Mouse (Mus musculus) hindbrain, embryonic 13.5 days (tissue): Measurements from ENCODE around the gene Zfp592. TPM values are rescaled to one million over a fixed set of nuclear protein-coding genes. Genes with fewer than 3 reads are reported as not detected.

Experiments
- ATAC-seq: fragments of 200-750 bp; cut with Nextera tagmentation; 2 replicates; pipeline ENCODE4 v1.8.0; 2017; ENCODE audit warnings: moderate TSS enrichment; ENCODE audit not compliant: low FRiP score
- H3K27ac ChIP-seq: fragments of 300-500 bp; sonication (generic); 2 replicates; pipeline ENCODE4 v1.5.1; 2015; ENCODE audit warnings: inconsistent platforms, mild to moderate bottlenecking, moderate library complexity
- H3K27me3 ChIP-seq: fragments of 300-500 bp; sonication (generic); 2 replicates; pipeline ENCODE4 v1.6.1; 2015; ENCODE audit warnings: mild to moderate bottlenecking, inconsistent platforms
- H3K36me3 ChIP-seq: fragments of 300-500 bp; sonication (generic); 2 replicates; pipeline ENCODE4 v1.6.1; 2015; ENCODE audit warnings: mild to moderate bottlenecking, inconsistent platforms
- H3K4me1 ChIP-seq: fragments of 300-500 bp; sonication (generic); replicated peaks from 2 replicates; pipeline ENCODE4 v1.6.1; 2015; ENCODE audit warnings: inconsistent platforms
- H3K4me2 ChIP-seq: fragments of 300-500 bp; sonication (generic); 2 replicates; pipeline ENCODE4 v1.6.1; 2015; ENCODE audit warnings: inconsistent platforms, mild to moderate bottlenecking, moderate library complexity
- H3K4me3 ChIP-seq: fragments of 300-500 bp; sonication (generic); 2 replicates; pipeline ENCODE4 v1.5.1; 2015; ENCODE audit warnings: mild to moderate bottlenecking, inconsistent platforms
- H3K9ac ChIP-seq: fragments of 300-500 bp; sonication (generic); 2 replicates; pipeline ENCODE4 v1.6.1; 2015; ENCODE audit warnings: mild to moderate bottlenecking, inconsistent platforms
- H3K9me3 ChIP-seq: fragments of 300-500 bp; sonication (generic); 2 replicates; pipeline ENCODE4 v1.6.1; 2016; ENCODE audit warnings: inconsistent platforms
- WGBS: fragments of 180-500 bp; shearing (Covaris S2); methylation state at CpG from one replicate; pipeline ENCODE4 v1.1.7; 2015; 5-methylcytosine and 5-hydroxymethylcytosine counted together
- polyA plus RNA-seq: library from polyadenylated mRNA; unstranded; fragments of >200 nt; fragmentation: Nextera tagmentation; extraction: Ambion mirVana; gene quantifications from 2 replicates; pipeline ENCODE4 v1.2.1, GENCODE M21; 2015

Gene Zfp592
- polyA plus RNA-seq = 7.3 and 8.8 TPM in 2 replicates

- Histone ChIP-seq H3K4me1 (peaks cover 42% of the 10 kb centered on the region), H3K4me2 (peak within 1 kb of the TSS; percentile 92), H3K9me3 (no peaks in the 10 kb centered on the region), H3K9ac (peak within 1 kb of the TSS; percentile 97), H3K4me3 (peak within 1 kb of the TSS; percentile 86), H3K27ac (peak within 1 kb of the TSS; percentile 97), H3K36me3 (no peaks in the 10 kb centered on the region), H3K27me3 (no peaks in the 10 kb centered on the region)
- WGBS = under 1% methylated on average over 60 of the region's 102 CpGs
- ATAC-seq = peak; percentile 92
Measured at GRCm38 (mm10) chr7:80992980-80993833, at the start of gene Zfp592. Zfp592 (plus strand) TSS chr7:80993681.

- 2% methylated on average over 44 of the region's 44 CpGs for WGBS
- Histone ChIP-seq H3K27ac (peak within 1 kb of the TSS; percentile 99), H3K36me3 (peaks cover 4% of the 10 kb centered on the region; the same call in 1 of the 2 replicates), H3K4me2 (peak within 1 kb of the TSS; percentile 92), H3K4me3 (peak within 1 kb of the TSS; percentile 86), H3K9me3 (no peaks in the 10 kb centered on the region), H3K27me3 (peaks cover 7% of the 10 kb centered on the region; the same call in 1 of the 2 replicates), H3K9ac (peak within 1 kb of the TSS; percentile 93), H3K4me1 (peaks cover 29% of the 10 kb centered on the region)
- peak; percentile 100 for ATAC-seq
Measured at GRCm38 (mm10) chr7:80947445-80948350, 45.8 kb upstream of the Zfp592 start, which contains the start of gene Sec11a. Sec11a (minus strand) TSS chr7:80947780.

GRCm38 (mm10) chr7:80951461-80951860 lies 42.0 kb upstream of the Zfp592 start:
- WGBS = 91% methylated on average over 4 of the region's 4 CpGs
- Histone ChIP-seq H3K4me1 (peaks cover 9% of the 10 kb centered on the region), H3K9ac (no peak overlapping the region), H3K9me3 (no peaks in the 10 kb centered on the region), H3K27ac (no peak overlapping the region), H3K4me3 (no peak overlapping the region), H3K36me3 (no peaks in the 10 kb centered on the region), H3K27me3 (peaks cover 11% of the 10 kb centered on the region; the same call in 1 of the 2 replicates), H3K4me2 (no peak overlapping the region)
- ATAC-seq = no peak

- Histone ChIP-seq H3K4me1 (peaks cover 5% of the 10 kb centered on the region; the same call in 1 of the 2 replicates), H3K4me3 (no peak overlapping the region), H3K4me2 (no peak overlapping the region), H3K9ac (no peak overlapping the region), H3K27ac (no peak overlapping the region), H3K36me3 (no peaks in the 10 kb centered on the region), H3K27me3 (peaks cover 11% of the 10 kb centered on the region; the same call in 1 of the 2 replicates), H3K9me3 (no peaks in the 10 kb centered on the region)
- WGBS = 67% methylated on average over 3 of the region's 3 CpGs
- no peak for ATAC-seq
Measured at GRCm38 (mm10) chr7:80952140-80952539, 41.3 kb upstream of the Zfp592 start.

- no peak for ATAC-seq
- H3K36me3 ChIP-seq = no peaks in the 10 kb centered on the region
- H3K4me3 ChIP-seq = no peak overlapping the region
- no peak overlapping the region for H3K9ac ChIP-seq
- no peaks in the 10 kb centered on the region for H3K9me3 ChIP-seq
- no peak overlapping the region for H3K4me2 ChIP-seq
- H3K27ac ChIP-seq = no peak overlapping the region
- WGBS = 74% methylated on average over 2 of the region's 2 CpGs
- H3K27me3 ChIP-seq = peaks cover 11% of the 10 kb centered on the region; the same call in 1 of the 2 replicates
- no peaks in the 10 kb centered on the region for H3K4me1 ChIP-seq
Measured at GRCm38 (mm10) chr7:80954251-80954650, 39.2 kb upstream of the Zfp592 start.

GRCm38 (mm10) chr7:80956891-80957290 lies 36.6 kb upstream of the Zfp592 start:
- WGBS = 92% methylated on average over 2 of the region's 2 CpGs
- H3K27me3 ChIP-seq = peaks cover 7% of the 10 kb centered on the region; the same call in 1 of the 2 replicates
- ATAC-seq = no peak

GRCm38 (mm10) chr7:80959003-80959402 lies 34.5 kb upstream of the Zfp592 start:
- WGBS = 81% methylated on average over 3 of the region's 3 CpGs
- no peak overlapping the region for H3K4me2 ChIP-seq

More at GRCm38 (mm10) chr7:80956891-80957290, 36.6 kb upstream of the Zfp592 start:
- Histone ChIP-seq H3K4me2 (no peak overlapping the region), H3K4me1 (no peaks in the 10 kb centered on the region), H3K36me3 (no peaks in the 10 kb centered on the region), H3K9ac (no peak overlapping the region), H3K27ac (no peak overlapping the region), H3K4me3 (no peak overlapping the region), H3K9me3 (no peaks in the 10 kb centered on the region)

GRCm38 (mm10) chr7:80962799-80963198 lies 30.7 kb upstream of the Zfp592 start:
- H3K9me3 ChIP-seq = no peaks in the 10 kb centered on the region
- H3K36me3 ChIP-seq = no peaks in the 10 kb centered on the region
- no peak overlapping the region for H3K9ac ChIP-seq
- no peak overlapping the region for H3K4me3 ChIP-seq
- H3K27me3 ChIP-seq = no peaks in the 10 kb centered on the region
- no peaks in the 10 kb centered on the region for H3K4me1 ChIP-seq
- 67% methylated on average over 6 of the region's 6 CpGs for WGBS
- H3K4me2 ChIP-seq = no peak overlapping the region
- no peak overlapping the region for H3K27ac ChIP-seq
- ATAC-seq = no peak

More at GRCm38 (mm10) chr7:80959003-80959402, 34.5 kb upstream of the Zfp592 start:
- H3K36me3 ChIP-seq = no peaks in the 10 kb centered on the region
- H3K4me1 ChIP-seq = no peaks in the 10 kb centered on the region
- H3K9ac ChIP-seq = no peak overlapping the region
- ATAC-seq = no peak
- H3K9me3 ChIP-seq = no peaks in the 10 kb centered on the region
- H3K27me3 ChIP-seq = no peaks in the 10 kb centered on the region
- H3K27ac ChIP-seq = no peak overlapping the region
- no peak overlapping the region for H3K4me3 ChIP-seq

- Histone ChIP-seq H3K9ac (no peak overlapping the region), H3K27ac (no peak overlapping the region), H3K4me2 (no peak overlapping the region), H3K36me3 (no peaks in the 10 kb centered on the region), H3K4me3 (no peak overlapping the region), H3K9me3 (0 out of 2 replicates have a peak, but pooled peaks cover 6% of the 10 kb centered on the region), H3K4me1 (no peaks in the 10 kb centered on the region), H3K27me3 (no peaks in the 10 kb centered on the region)
- ATAC-seq = no peak
- WGBS = 76% methylated on average over 3 of the region's 3 CpGs
Measured at GRCm38 (mm10) chr7:80970913-80971312, 22.6 kb upstream of the Zfp592 start.

- H3K4me3 ChIP-seq = no peak overlapping the region
- no peaks in the 10 kb centered on the region for H3K4me1 ChIP-seq
- no peaks in the 10 kb centered on the region for H3K27me3 ChIP-seq
- H3K4me2 ChIP-seq = no peak overlapping the region
- ATAC-seq = no peak
- H3K36me3 ChIP-seq = no peaks in the 10 kb centered on the region
- H3K9me3 ChIP-seq = 0 out of 2 replicates have a peak, but pooled peaks cover 6% of the 10 kb centered on the region
- 70% methylated on average over 2 of the region's 2 CpGs for WGBS
- H3K27ac ChIP-seq = no peak overlapping the region
- no peak overlapping the region for H3K9ac ChIP-seq
Measured at GRCm38 (mm10) chr7:80971419-80971818, 22.1 kb upstream of the Zfp592 start.

- Histone ChIP-seq H3K9ac (no peak overlapping the region), H3K27me3 (no peaks in the 10 kb centered on the region), H3K4me3 (no peak overlapping the region), H3K4me2 (no peak overlapping the region), H3K27ac (no peak overlapping the region), H3K9me3 (0 out of 2 replicates have a peak, but pooled peaks cover 6% of the 10 kb centered on the region), H3K4me1 (no peaks in the 10 kb centered on the region), H3K36me3 (no peaks in the 10 kb centered on the region)
- WGBS = 92% methylated on average over 5 of the region's 5 CpGs
- ATAC-seq = no peak
Measured at GRCm38 (mm10) chr7:80972082-80972481, 21.4 kb upstream of the Zfp592 start.
